Mouse (Mus musculus) embryonic stem cell, embryonic (primary cell): Measurements from ENCODE around the gene Aox2.

Source experiments
- CTCF ChIA-PET, 4 experiments: fragments of 300-600 bp in 2 of 4; fragments of 350-600 bp in 2 of 4; sonication (Branson Sonifier 250); formaldehyde crosslinking; loops; one replicate each; lab custom pipeline; 2022; ENCODE audit warnings: inconsistent platforms in 2 of 4; lab: Charles Lee
- POLR2A ChIA-PET, 4 experiments: fragments of 300-600 bp in 2 of 4; fragments of 350-600 bp in 2 of 4; sonication (Branson Sonifier 250); formaldehyde crosslinking; loops; one replicate each; lab custom pipeline; 2022; ENCODE audit warnings: antibody characterized with exemption in 4 of 4, inconsistent platforms in 1 of 4; lab: Charles Lee

The Aox2 gene

GRCm38 (mm10) chr1:58278026-58278425 is at the start of gene Aox2:
TSS of gene Aox2 (plus strand) at chr1:58278326.
- ChIA-PET POLR2A (interaction anchor here in 3 of 4 experiments (0.9 to 1.1 kb wide), 4 partner anchors 9 to 119 kb away, joined by 3 to 4 read pairs (median 4); no protein-coding TSS in a partner anchor), CTCF (interaction anchor here in 2 of 4 experiments (0.5 to 1.2 kb wide), 5 partner anchors 17 to 23 kb away, joined by 3 read pairs; no protein-coding TSS in a partner anchor)

- CTCF ChIA-PET: no interaction called here
- POLR2A ChIA-PET: no interaction called here
Measured at GRCm38 (mm10) chr1:58228916-58229315, 49.2 kb upstream of the Aox2 start.

GRCm38 (mm10) chr1:58229774-58230173 is 48.4 kb upstream of the Aox2 start:
- CTCF ChIA-PET: interaction anchor here in 1 of 4 experiments (0.7 kb wide), 2 partner anchors 41 to 854 kb away, joined by 7 to 9 read pairs; no protein-coding TSS in a partner anchor
- POLR2A ChIA-PET: interaction anchor here in 1 of 4 experiments (0.5 kb wide), 1 partner anchor 15 kb away, joined by 5 read pairs; no protein-coding TSS in a partner anchor

- ChIA-PET POLR2A (interaction anchor here in 2 of 4 experiments (0.6 to 0.7 kb wide), 4 partner anchors 66 to 1454 kb away, joined by 3 to 9 read pairs (median 4); no protein-coding TSS in a partner anchor), CTCF (interaction anchor here (0.6 to 1.0 kb wide), 5 partner anchors 10 to 1612 kb away, joined by 3 to 9 read pairs (median 6); no protein-coding TSS in a partner anchor)
Measured at GRCm38 (mm10) chr1:58230542-58230941, 47.6 kb upstream of the Aox2 start.

- CTCF ChIA-PET: interaction anchor here in 1 of 4 experiments (1.1 kb wide), 1 partner anchor 166 kb away, joined by 3 read pairs; no protein-coding TSS in a partner anchor
- POLR2A ChIA-PET: no interaction called here
Measured at GRCm38 (mm10) chr1:58235405-58235804, 42.7 kb upstream of the Aox2 start.

- CTCF ChIA-PET: interaction anchor here in 2 of 4 experiments (0.5 to 1.3 kb wide), 2 partner anchors 33 to 59 kb away, joined by 3 read pairs; no protein-coding TSS in a partner anchor
- POLR2A ChIA-PET: interaction anchor here in 2 of 4 experiments (0.6 to 1.6 kb wide), 2 partner anchors 11 to 43 kb away, joined by 3 to 4 read pairs; no protein-coding TSS in a partner anchor
Measured at GRCm38 (mm10) chr1:58237527-58238299, 40.4 kb upstream of the Aox2 start.

- POLR2A ChIA-PET: interaction anchor here in 1 of 4 experiments (1.6 kb wide), 1 partner anchor 12 kb away, joined by 3 read pairs; no protein-coding TSS in a partner anchor
- CTCF ChIA-PET: interaction anchor here in 2 of 4 experiments (0.5 to 1.3 kb wide), 2 partner anchors 32 to 58 kb away, joined by 3 read pairs; no protein-coding TSS in a partner anchor
Measured at GRCm38 (mm10) chr1:58238440-58238839, 39.7 kb upstream of the Aox2 start.

- ChIA-PET POLR2A (no interaction called here), CTCF (interaction anchor here in 1 of 4 experiments (1.3 kb wide), 1 partner anchor 57 kb away, joined by 3 read pairs; no protein-coding TSS in a partner anchor)
Measured at GRCm38 (mm10) chr1:58238961-58239360, 39.2 kb upstream of the Aox2 start.

GRCm38 (mm10) chr1:58240347-58240746 is 37.8 kb upstream of the Aox2 start:
- ChIA-PET CTCF (interaction anchor here in 1 of 4 experiments (1.4 kb wide), 1 partner anchor 9 kb away, joined by 6 read pairs; no protein-coding TSS in a partner anchor), POLR2A (interaction anchor here in 1 of 4 experiments (0.5 kb wide), 1 partner anchor 57 kb away, joined by 3 read pairs; no protein-coding TSS in a partner anchor)

- ChIA-PET POLR2A (interaction anchor here in 1 of 4 experiments (0.7 kb wide), 1 partner anchor 15 kb away, joined by 5 read pairs; no protein-coding TSS in a partner anchor), CTCF (no interaction called here)
Measured at GRCm38 (mm10) chr1:58244487-58244886, 33.6 kb upstream of the Aox2 start.

GRCm38 (mm10) chr1:58248518-58248917 is 29.6 kb upstream of the Aox2 start:
- POLR2A ChIA-PET: no interaction called here

GRCm38 (mm10) chr1:58253466-58253865 is 24.7 kb upstream of the Aox2 start:
- ChIA-PET CTCF (interaction anchor here in 1 of 4 experiments (0.7 kb wide), 1 partner anchor 18 kb away, joined by 4 read pairs; no protein-coding TSS in a partner anchor), POLR2A (interaction anchor here in 1 of 4 experiments (0.6 to 1.6 kb wide), 2 partner anchors 17 to 55 kb away, joined by 3 to 4 read pairs; no protein-coding TSS in a partner anchor)

More at GRCm38 (mm10) chr1:58248518-58248917, 29.6 kb upstream of the Aox2 start:
- CTCF ChIA-PET: no interaction called here

- ChIA-PET CTCF (no interaction called here), POLR2A (interaction anchor here in 1 of 4 experiments (0.6 kb wide), 1 partner anchor 231 kb away, joined by 3 read pairs; no protein-coding TSS in a partner anchor)
Measured at GRCm38 (mm10) chr1:58257195-58257991, 20.7 kb upstream of the Aox2 start.

- CTCF ChIA-PET: no interaction called here
- POLR2A ChIA-PET: interaction anchor here in 1 of 4 experiments (0.6 kb wide), 1 partner anchor 11 kb away, joined by 3 read pairs; no protein-coding TSS in a partner anchor
Measured at GRCm38 (mm10) chr1:58260311-58260710, 17.8 kb upstream of the Aox2 start.

- CTCF ChIA-PET: interaction anchor here in 1 of 4 experiments (0.8 kb wide), 1 partner anchor 111 kb away, joined by 3 read pairs; no protein-coding TSS in a partner anchor
- POLR2A ChIA-PET: interaction anchor here in 2 of 4 experiments (1.0 to 1.2 kb wide), 2 partner anchors 9 to 17 kb away, joined by 3 read pairs; no protein-coding TSS in a partner anchor
Measured at GRCm38 (mm10) chr1:58268231-58268630, 9.9 kb upstream of the Aox2 start.

GRCm38 (mm10) chr1:58270807-58271569 is 7.1 kb upstream of the Aox2 start:
- ChIA-PET POLR2A (interaction anchor here (0.6 to 1.8 kb wide), 7 partner anchors 11 to 876 kb away, joined by 3 to 4 read pairs (median 3); no protein-coding TSS in a partner anchor), CTCF (interaction anchor here (0.6 to 1.6 kb wide), 42 partner anchors 12 to 847 kb away, joined by 3 to 23 read pairs (median 4); partner anchors contain the start of genes Aox3 (in 1 of the 4) and Clk1 (in 1 of the 4))

- POLR2A ChIA-PET: interaction anchor here in 2 of 4 experiments (1.1 kb wide), 2 partner anchors 14 kb away, joined by 4 read pairs; no protein-coding TSS in a partner anchor
- CTCF ChIA-PET: interaction anchor here in 1 of 4 experiments (0.9 kb wide), 1 partner anchor 21 kb away, joined by 3 read pairs; no protein-coding TSS in a partner anchor
Measured at GRCm38 (mm10) chr1:58275879-58276278, 2.2 kb upstream of the Aox2 start.
